Comparison of ENCODE assay signal across 19 mouse cellular contexts in genomic region chr11:121143325-121144015, GRCm38 (mm10). TPM values are rescaled to one million over a fixed set of nuclear protein-coding genes. Genes with fewer than 3 reads are reported as not detected.
A peak's percentile ranks its signal among the peaks of the same experiment; 100 is the strongest.
DNase-seq lines count a peak whose midpoint lies in the region; ATAC-seq and TF ChIP-seq lines count a peak whose summit lies in the region.
"Had no signal": no experiment of that assay in that cellular context is flagged by ENCODE, and none has a peak within 500 bp of the region (broad histone marks: within the 10 kb centered on the region; RNA-seq: fewer than 3 reads in every experiment).

No protein-coding gene starts in this region.

- no peaks in the 10 kb centered on the region for H3K36me3 ChIP-seq in limb, embryonic 14.5 days (ENCODE audit: control insufficient read depth, insufficient read depth, low read length)
- no peaks in the 10 kb centered on the region for H3K36me3 ChIP-seq in limb, embryonic 10.5 days
- no peaks in the 10 kb centered on the region for H3K36me3 ChIP-seq in CH12.LX (replicated peaks in 1 of 2; ENCODE audit: control insufficient read depth in 1 of 2, insufficient read depth in 1 of 2, low read length in 1 of 2)
- no peaks in the 10 kb centered on the region for H3K36me3 ChIP-seq in liver, embryonic 16.5 days (ENCODE audit: control insufficient read depth, insufficient read depth)
- H3K36me3 ChIP-seq: embryonic facial prominence, embryonic 13.5 days; hindbrain, embryonic 15.5 days; lung, embryonic 15.5 days; midbrain, embryonic 12.5 days had no signal

- 79% methylated on average over 9 of the region's 9 CpGs for WGBS in limb, embryonic 14.5 days
- 85% methylated on average over 9 of the region's 9 CpGs for WGBS in limb, embryonic 10.5 days
- WGBS in liver, embryonic 16.5 days (ENCODE audit: insufficient replicate concordance): 58% methylated on average over 9 of the region's 9 CpGs

- no peak for ATAC-seq in limb, embryonic 14.5 days (ENCODE audit: low FRiP score, low read depth)
- peak; percentile 61 for ATAC-seq in liver, embryonic 16.5 days (ENCODE audit: low read depth)
- ATAC-seq: forebrain, embryonic 13.5 days had no signal

- dilution Hi-C loops in CH12.LX (cut with MboI; ENCODE audit: extremely low pct_ligation_motif_present, extremely low pct_unique_long_range_greater_than_20kb, low sequenced_read_pairs): no loop called here

- H3K9ac ChIP-seq in limb, embryonic 14.5 days (ENCODE audit: low read depth, low read length, severe bottlenecking): no peak overlapping the region
- H3K9ac ChIP-seq in CH12.LX (ENCODE audit: insufficient read depth, low read depth): no peak overlapping the region
- H3K9ac ChIP-seq in liver, embryonic 16.5 days (ENCODE audit: low read depth, low read length): no peak overlapping the region
- H3K9ac ChIP-seq: embryonic facial prominence, embryonic 13.5 days; forebrain, embryonic 13.5 days; hindbrain, embryonic 15.5 days; lung, embryonic 15.5 days; midbrain, embryonic 12.5 days had no signal

- H3K9me3 ChIP-seq in limb, embryonic 14.5 days (ENCODE audit: control insufficient read depth, low read length): no peaks in the 10 kb centered on the region
- H3K9me3 ChIP-seq in limb, embryonic 10.5 days (replicated peaks): no peaks in the 10 kb centered on the region
- H3K9me3 ChIP-seq in CH12.LX (replicated peaks; ENCODE audit: low read length): peaks cover 3% of the 10 kb centered on the region
- no peaks in the 10 kb centered on the region for H3K9me3 ChIP-seq in liver, embryonic 16.5 days (replicated peaks; ENCODE audit: control insufficient read depth, low read length)
- H3K9me3 ChIP-seq: embryonic facial prominence, embryonic 13.5 days; forebrain, embryonic 13.5 days; hindbrain, embryonic 15.5 days; lung, embryonic 15.5 days; midbrain, embryonic 12.5 days had no signal

- no peak overlapping the region for H3K27ac ChIP-seq in limb, embryonic 14.5 days (replicated peaks; ENCODE audit: low read depth, low read length)
- no peak overlapping the region for H3K27ac ChIP-seq in limb, embryonic 10.5 days
- no peak overlapping the region for H3K27ac ChIP-seq in CH12.LX (ENCODE audit: insufficient read depth, low read depth)
- no peak overlapping the region for H3K27ac ChIP-seq in liver, embryonic 16.5 days (ENCODE audit: low read length)
- H3K27ac ChIP-seq: embryonic facial prominence, embryonic 13.5 days; forebrain, embryonic 13.5 days; heart, adult 2 months; hindbrain, embryonic 15.5 days; lung, embryonic 15.5 days; midbrain, embryonic 12.5 days had no signal

- no peak for TF ChIP-seq CTCF in CH12.LX (conservative IDR thresholded peaks at IDR 0.05 in 1 of 2, IDR thresholded peaks at IDR 0.05 in 1 of 2; ENCODE audit: low read depth in 2 of 2, low read length in 2 of 2)

- H3K4me2 ChIP-seq in limb, embryonic 14.5 days (replicated peaks; ENCODE audit: low read depth, low read length, severe bottlenecking): no peak overlapping the region
- no peak overlapping the region for H3K4me2 ChIP-seq in CH12.LX (ENCODE audit: insufficient read depth, low read depth, poor library complexity, severe bottlenecking)
- H3K4me2 ChIP-seq in liver, embryonic 16.5 days (ENCODE audit: low read depth, low read length): no peak overlapping the region
- H3K4me2 ChIP-seq: embryonic facial prominence, embryonic 13.5 days; forebrain, embryonic 13.5 days; hindbrain, embryonic 15.5 days; lung, embryonic 15.5 days; midbrain, embryonic 12.5 days had no signal

- in situ Hi-C loops in CH12.LX (cut with MboI; ENCODE audit: low pct_ligation_motif_present, low pct_unique_long_range_greater_than_20kb, low sequenced_read_pairs): no loop called here

- no peak for TF ChIP-seq EP300 in CH12.LX (IDR thresholded peaks at IDR 0.05; ENCODE audit: low read length)

- no peaks in the 10 kb centered on the region for H3K27me3 ChIP-seq in limb, embryonic 14.5 days (ENCODE audit: control insufficient read depth, insufficient read depth, low read length)
- 0 out of 2 replicates have a peak, but pooled peaks cover 2% of the 10 kb centered on the region for H3K27me3 ChIP-seq in limb, embryonic 10.5 days (ENCODE audit: low read depth, poor library complexity, severe bottlenecking)
- peaks cover 2% of the 10 kb centered on the region for H3K27me3 ChIP-seq in CH12.LX (replicated peaks)
- H3K27me3 ChIP-seq in liver, embryonic 16.5 days (ENCODE audit: control insufficient read depth, insufficient read depth, low read depth, low read length): no peaks in the 10 kb centered on the region
- H3K27me3 ChIP-seq: embryonic facial prominence, embryonic 13.5 days; forebrain, embryonic 13.5 days; hindbrain, embryonic 15.5 days; lung, embryonic 15.5 days; midbrain, embryonic 12.5 days had no signal

- no peak for TF ChIP-seq RAD21 in CH12.LX (IDR thresholded peaks at IDR 0.05; ENCODE audit: low read depth, low read length)

- H3K4me3 ChIP-seq in limb, embryonic 14.5 days (replicated peaks; ENCODE audit: low read length): no peak overlapping the region
- H3K4me3 ChIP-seq in limb, embryonic 10.5 days: no peak overlapping the region
- no peak overlapping the region for H3K4me3 ChIP-seq in CH12.LX (replicated peaks in 1 of 3; ENCODE audit: low read depth in 2 of 3, low read length in 2 of 3, poor library complexity in 1 of 3)
- no peak overlapping the region for H3K4me3 ChIP-seq in liver, embryonic 16.5 days (ENCODE audit: low read depth, low read length)
- H3K4me3 ChIP-seq: embryonic facial prominence, embryonic 13.5 days; forebrain, embryonic 13.5 days; heart, adult 2 months; hindbrain, embryonic 15.5 days; lung, embryonic 15.5 days; midbrain, embryonic 12.5 days had no signal

- no peaks in the 10 kb centered on the region for H3K4me1 ChIP-seq in limb, embryonic 14.5 days (ENCODE audit: control insufficient read depth, insufficient read depth, low read length)
- no peaks in the 10 kb centered on the region for H3K4me1 ChIP-seq in limb, embryonic 10.5 days
- no peaks in the 10 kb centered on the region for H3K4me1 ChIP-seq in CH12.LX (ENCODE audit: control insufficient read depth in 1 of 2, insufficient read depth in 2 of 2)
- H3K4me1 ChIP-seq in liver, embryonic 16.5 days (ENCODE audit: control insufficient read depth, low read depth, low read length): no peaks in the 10 kb centered on the region; the same call in 1 of the 2 replicates
- H3K4me1 ChIP-seq: embryonic facial prominence, embryonic 13.5 days; forebrain, embryonic 13.5 days; hindbrain, embryonic 15.5 days had no signal

- no peaks in the 10 kb centered on the region for H3K79me2 ChIP-seq in CH12.LX (replicated peaks; ENCODE audit: control insufficient read depth, extremely low read depth, insufficient read depth, poor library complexity, severe bottlenecking)

- TF ChIP-seq POLR2A in limb, embryonic 14.5 days (IDR thresholded peaks at IDR 0.05; ENCODE audit: borderline replicate concordance, extremely low read depth, insufficient read depth, insufficient read length): no peak
- no peak for TF ChIP-seq POLR2A in CH12.LX (IDR thresholded peaks at IDR 0.05; ENCODE audit: low read depth, low read length)

- peak; percentile 11 for DNase-seq in limb, embryonic 14.5 days (ENCODE audit: low spot score)
- DNase-seq in limb, embryonic 10.5 days (ENCODE audit: low spot score): no peak
- DNase-seq in CH12.LX (ENCODE audit: extremely low read depth): no peak
- peak; percentile 28 for DNase-seq in brain, adult 2 months (ENCODE audit: low read depth, low spot score)
- DNase-seq in T-cell, adult 2 months (ENCODE audit: low spot score): no peak
- no peak for DNase-seq in ovary, postnatal 36 days (ENCODE audit: low spot score)
- no peak for DNase-seq in retina, postnatal 1 day
- DNase-seq: heart, adult 2 months; right cerebral cortex, postnatal 4 days had no signal

TF ChIP-seq in CH12.LX, 34 proteins besides CTCF, POLR2A, EP300 and RAD21:
- TF ChIP-seq KAT2A (IDR thresholded peaks at IDR 0.05; ENCODE audit: insufficient replicate concordance, low read length): no peak
- TF ChIP-seq TBP (conservative IDR thresholded peaks at IDR 0.05; ENCODE audit: low read depth, low read length): no peak
- TF ChIP-seq ZNF384 (IDR thresholded peaks at IDR 0.05; ENCODE audit: low read depth, low read length): no peak
- peak; percentile 57 for TF ChIP-seq BHLHE40 (IDR thresholded peaks at IDR 0.05; ENCODE audit: low read depth, low read length)

RNA-seq across cellular contexts. Expression of gene Tex19.1, which starts 2.5 kb away (rescaled TPM):
- 0.06 and 0.10 TPM in 2 replicates for polyA plus RNA-seq in limb, embryonic 14.5 days (2012; rRNA removed)
- polyA plus RNA-seq in limb, embryonic 14.5 days (2014; fragmentation: Nextera tagmentation; extraction: Ambion mirVana): not detected in 2 replicates
- 0.09 TPM in 1 of 2 replicates, not detected in the other for polyA plus RNA-seq in limb, embryonic 10.5 days (2016; fragmentation: Nextera tagmentation; extraction: Ambion mirVana)
- total RNA-seq in CH12.LX (2012; rRNA removed) (0.21 TPM in 1 of 2 replicates, not detected in the other), CH12.LX (2014; rRNA removed) (0.51 and 0.95 TPM in 2 replicates)
- polyA plus RNA-seq in CH12.LX (2012; ENCODE audit: insufficient read length, low read depth): 0.35 and 0.57 TPM in 2 replicates
- not detected in 2 replicates for polyA plus RNA-seq in liver, embryonic 16.5 days (2015; fragmentation: Nextera tagmentation; extraction: Ambion mirVana)
- total RNA-seq: heart, adult 2 months; layer of hippocampus, adult 8-10 months; left cerebral cortex, postnatal 14 days had no signal
- polyA plus RNA-seq: forebrain, embryonic 13.5 days; heart, adult 2 months; heart, postnatal 0 days; hindbrain, embryonic 15.5 days; lung, embryonic 15.5 days; midbrain, embryonic 12.5 days had no signal

RNA-seq across cellular contexts. Expression of gene Uts2r, which starts 16.6 kb away (rescaled TPM):
- polyA plus RNA-seq in limb, embryonic 14.5 days (2012; rRNA removed): 2.1 and 3.1 TPM in 2 replicates
- polyA plus RNA-seq in limb, embryonic 14.5 days (2014; fragmentation: Nextera tagmentation; extraction: Ambion mirVana): 1.0 and 1.4 TPM in 2 replicates
- polyA plus RNA-seq in limb, embryonic 10.5 days (2016; fragmentation: Nextera tagmentation; extraction: Ambion mirVana): 0.11 TPM in 1 of 2 replicates, not detected in the other
- not detected in 2 replicates for total RNA-seq in CH12.LX (2012; rRNA removed)
- not detected in 2 replicates for total RNA-seq in CH12.LX (2014; rRNA removed)
- not detected in 2 replicates for polyA plus RNA-seq in CH12.LX (2012; ENCODE audit: insufficient read length, low read depth)
- 0.14 TPM in 1 of 2 replicates, not detected in the other for polyA plus RNA-seq in liver, embryonic 16.5 days (2015; fragmentation: Nextera tagmentation; extraction: Ambion mirVana)
- total RNA-seq: left cerebral cortex, postnatal 14 days had no signal
- polyA plus RNA-seq: embryonic facial prominence, embryonic 13.5 days; heart, postnatal 0 days; lung, embryonic 15.5 days had no signal

RNA-seq across cellular contexts. Expression of gene Tex19.2, which starts 25.0 kb away (rescaled TPM):
- 0.04 TPM in 1 of 2 replicates, not detected in the other for polyA plus RNA-seq in limb, embryonic 14.5 days (2012; rRNA removed)
- not detected in 2 replicates for polyA plus RNA-seq in limb, embryonic 14.5 days (2014; fragmentation: Nextera tagmentation; extraction: Ambion mirVana)
- not detected in 2 replicates for polyA plus RNA-seq in limb, embryonic 10.5 days (2016; fragmentation: Nextera tagmentation; extraction: Ambion mirVana)
- total RNA-seq in CH12.LX (2012; rRNA removed) (0.64 and 0.92 TPM in 2 replicates), CH12.LX (2014; rRNA removed) (1.4 and 1.5 TPM in 2 replicates)
- 2.3 and 2.4 TPM in 2 replicates for polyA plus RNA-seq in CH12.LX (2012; ENCODE audit: insufficient read length, low read depth)
- 0.05 TPM in 1 of 2 replicates, not detected in the other for polyA plus RNA-seq in liver, embryonic 16.5 days (2015; fragmentation: Nextera tagmentation; extraction: Ambion mirVana)
- total RNA-seq: heart, adult 2 months; layer of hippocampus, adult 8-10 months; left cerebral cortex, postnatal 14 days had no signal
- polyA plus RNA-seq: embryonic facial prominence, embryonic 13.5 days; forebrain, embryonic 13.5 days; heart, adult 2 months; heart, postnatal 0 days; hindbrain, embryonic 15.5 days; kidney, embryonic 16.5 days; lung, embryonic 15.5 days; midbrain, embryonic 12.5 days had no signal

Comparison
In these comparisons a context has a peak if more than half of its experiments do, and no peak if none do; other contexts are left out.
1. DNase-seq: peak in limb, embryonic 14.5 days (single experiment) and brain, adult 2 months (single experiment); none in limb, embryonic 10.5 days (single experiment), CH12.LX (single experiment), T-cell, adult 2 months (single experiment), ovary, postnatal 36 days (single experiment) and retina, postnatal 1 day (single experiment).